Mouse (Mus musculus): ENCODE measurements around the gene Ccdc33.

Gene Ccdc33

GRCm38 (mm10) chr9:58118671-58119070, at the start of gene Ccdc33:
Ccdc33 (minus strand) TSS chr9:58118823.
- no peak for DNase-seq (ENCODE audit: extremely low spot score, low read depth, low spot score)

- no peak for DNase-seq (ENCODE audit: extremely low spot score, low read depth, low spot score)
These were observed 47.2 kb upstream of the Ccdc33 start for GRCm38 (mm10) chr9:58165779-58166178.

GRCm38 (mm10) chr9:58163146-58163545, 44.5 kb upstream of the Ccdc33 start:
- no peak for DNase-seq (ENCODE audit: extremely low spot score, low read depth, low spot score)

GRCm38 (mm10) chr9:58162173-58162572, 43.5 kb upstream of the Ccdc33 start:
- DNase-seq (ENCODE audit: extremely low spot score, low read depth, low spot score): no peak

GRCm38 (mm10) chr9:58160315-58160714, 41.7 kb upstream of the Ccdc33 start:
- DNase-seq (ENCODE audit: extremely low spot score, low read depth, low spot score): no peak

- DNase-seq (ENCODE audit: extremely low spot score, low read depth, low spot score): no peak
These were observed 41.2 kb upstream of the Ccdc33 start for GRCm38 (mm10) chr9:58159855-58160254.

GRCm38 (mm10) chr9:58158541-58159311, 40.1 kb upstream of the Ccdc33 start:
- no peak for DNase-seq (ENCODE audit: extremely low spot score, low read depth, low spot score)

GRCm38 (mm10) chr9:58157838-58158237, 39.2 kb upstream of the Ccdc33 start:
- DNase-seq (ENCODE audit: extremely low spot score, low read depth, low spot score): no peak

- no peak for DNase-seq (ENCODE audit: extremely low spot score, low read depth, low spot score)
These were observed 38.4 kb upstream of the Ccdc33 start for GRCm38 (mm10) chr9:58156819-58157560.

GRCm38 (mm10) chr9:58155366-58155765, 36.7 kb upstream of the Ccdc33 start:
- DNase-seq (ENCODE audit: extremely low spot score, low read depth, low spot score): no peak

GRCm38 (mm10) chr9:58153095-58153494, 34.5 kb upstream of the Ccdc33 start:
- DNase-seq (ENCODE audit: extremely low spot score, low read depth, low spot score): no peak

- DNase-seq (ENCODE audit: extremely low spot score, low read depth, low spot score): no peak
These were observed 32.2 kb upstream of the Ccdc33 start for GRCm38 (mm10) chr9:58150733-58151361.

- DNase-seq (ENCODE audit: extremely low spot score, low read depth, low spot score): no peak
These were observed 30.2 kb upstream of the Ccdc33 start for GRCm38 (mm10) chr9:58148806-58149205.

- DNase-seq (ENCODE audit: extremely low spot score, low read depth, low spot score): no peak
These were observed 26.8 kb upstream of the Ccdc33 start for GRCm38 (mm10) chr9:58145417-58145816.

- no peak for DNase-seq (ENCODE audit: extremely low spot score, low read depth, low spot score)
These were observed 26.0 kb upstream of the Ccdc33 start for GRCm38 (mm10) chr9:58144664-58145063.

GRCm38 (mm10) chr9:58143419-58143818, 24.8 kb upstream of the Ccdc33 start:
- DNase-seq (ENCODE audit: extremely low spot score, low read depth, low spot score): no peak

- DNase-seq (ENCODE audit: extremely low spot score, low read depth, low spot score): no peak
These were observed 21.3 kb upstream of the Ccdc33 start for GRCm38 (mm10) chr9:58139947-58140346.

- DNase-seq (ENCODE audit: extremely low spot score, low read depth, low spot score): no peak
These were observed 17.3 kb upstream of the Ccdc33 start for GRCm38 (mm10) chr9:58135921-58136321.

- DNase-seq (ENCODE audit: extremely low spot score, low read depth, low spot score): no peak
These were observed 16.3 kb upstream of the Ccdc33 start for GRCm38 (mm10) chr9:58134906-58135305.

GRCm38 (mm10) chr9:58133893-58134884, 15.6 kb upstream of the Ccdc33 start:
- no peak for DNase-seq (ENCODE audit: extremely low spot score, low read depth, low spot score)

- DNase-seq (ENCODE audit: extremely low spot score, low read depth, low spot score): no peak
These were observed 13.1 kb upstream of the Ccdc33 start for GRCm38 (mm10) chr9:58131735-58132134.
